Mouse (Mus musculus): ENCODE results near the gene Thtpa. TPM values are rescaled to one million over a fixed set of nuclear protein-coding genes. Genes with fewer than 3 reads are reported as not detected.

Thtpa gene
- total RNA-seq, 2 experiments from 2014 or later: 18.1 to 22.8 TPM

- TF ChIP-seq CTCF (IDR thresholded peaks at IDR 0.05): no peak
- Histone ChIP-seq H3K27ac (peak overlapping the region; percentile 99), H3K4me3 (peak overlapping the region; percentile 69)
- DNase-seq (ENCODE audit: extremely low spot score in 1 of 2, low spot score in 2 of 2): no peak
- intact Hi-C loops (cut with DNase I): loop anchor here (5.0 kb wide), 1 partner anchor 183 kb away; the partner anchor contains the start of gene Slc22a17
Observed at GRCm38 (mm10) chr14:55095263-55095662, 679 bp downstream of the Thtpa start.

DNA sequence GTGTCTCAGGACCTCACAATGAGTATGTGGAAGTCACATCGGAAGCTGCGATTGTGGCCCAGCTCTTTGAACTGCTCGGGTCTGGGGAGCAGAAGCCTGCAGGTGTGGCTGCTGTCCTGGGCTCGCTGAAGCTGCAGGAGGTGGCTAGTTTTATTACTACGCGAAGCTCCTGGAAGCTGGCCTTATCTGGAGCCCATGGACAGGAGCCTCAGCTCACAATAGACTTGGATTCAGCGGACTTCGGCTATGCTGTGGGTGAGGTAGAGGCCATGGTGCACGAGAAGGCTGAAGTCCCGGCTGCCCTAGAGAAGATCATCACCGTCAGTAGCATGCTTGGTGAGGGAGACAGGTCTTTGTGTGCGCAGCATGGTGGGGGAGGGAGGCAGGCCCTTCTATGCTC lies 1.1 kb downstream of the Thtpa start:
- peak overlapping the region; percentile 69 for H3K4me3 ChIP-seq
- TF ChIP-seq CTCF (IDR thresholded peaks at IDR 0.05): no peak
- no peak for DNase-seq (ENCODE audit: extremely low spot score in 1 of 2, low spot score in 2 of 2)
- intact Hi-C loops (cut with DNase I): loop anchor here (5.0 kb wide), 1 partner anchor 183 kb away; the partner anchor contains the start of gene Slc22a17
- H3K27ac ChIP-seq: peak overlapping the region; percentile 26; the same call in 1 of the 2 replicates

DNA sequence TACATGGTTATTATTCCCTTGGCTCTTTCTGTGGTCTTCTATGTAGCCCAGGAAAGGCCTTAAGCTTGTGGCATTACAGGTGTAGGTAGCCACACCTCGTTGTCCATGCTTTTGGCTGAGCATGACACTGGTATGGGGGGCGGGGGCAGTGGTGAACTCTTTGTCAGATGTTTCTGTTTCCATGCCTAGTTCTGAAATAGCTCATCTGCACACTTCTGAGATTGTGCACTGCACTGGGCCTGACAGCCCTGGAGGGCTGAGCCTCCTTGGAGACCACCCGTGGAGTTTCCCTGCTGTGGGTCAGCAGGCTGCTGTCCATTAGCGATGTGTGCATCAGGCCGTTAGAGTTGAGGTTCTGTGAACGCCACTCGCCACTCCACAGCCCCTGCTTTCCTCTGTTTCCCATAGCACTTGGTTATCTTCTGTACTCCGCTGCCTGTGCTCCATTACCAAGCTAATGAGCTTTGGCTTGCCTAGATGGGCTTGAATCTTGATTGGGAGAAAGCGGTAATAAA lies 2.0 kb downstream of the Thtpa start:
- Histone ChIP-seq H3K4me3 (no peak overlapping the region), H3K27ac (0 out of 2 replicates have a peak overlapping the region, but pooled peaks have one; percentile 1)
- no peak for TF ChIP-seq CTCF (IDR thresholded peaks at IDR 0.05)
- intact Hi-C loops (cut with DNase I): loop anchor here (5.0 kb wide), 1 partner anchor 184 kb away; the partner anchor contains the start of gene Slc22a17
- DNase-seq (ENCODE audit: extremely low spot score in 1 of 2, low spot score in 2 of 2): no peak

DNA sequence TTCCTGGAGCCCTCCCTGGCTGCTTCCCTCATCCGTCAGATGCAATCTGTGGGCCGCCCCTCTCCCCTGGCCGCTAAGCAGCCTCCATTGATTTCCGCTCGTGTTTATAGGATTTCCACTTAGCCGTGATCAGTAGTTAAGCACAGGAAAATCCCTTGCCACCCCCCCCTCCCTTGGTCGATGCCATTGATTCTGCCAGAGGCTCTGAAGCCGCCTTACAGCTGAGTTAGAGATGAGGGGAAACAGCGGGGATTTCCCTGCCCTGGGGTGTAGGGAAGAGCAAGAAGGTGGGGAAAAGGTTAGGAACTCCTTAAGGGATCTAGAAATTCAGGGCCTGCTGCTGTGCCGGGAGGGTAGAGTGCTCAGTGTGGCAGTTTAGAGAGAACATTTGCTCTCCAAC lies 3.1 kb downstream of the Thtpa start:
- no peak for DNase-seq (ENCODE audit: extremely low spot score in 1 of 2, low spot score in 2 of 2)
- no peak overlapping the region for H3K27ac ChIP-seq
- H3K4me3 ChIP-seq: no peak overlapping the region
- TF ChIP-seq CTCF (IDR thresholded peaks at IDR 0.05): no peak
- intact Hi-C loops (cut with DNase I): loop anchor here (1.0 to 5.0 kb wide), 2 partner anchors 73 to 185 kb away; partner anchors contain the start of gene Slc22a17

- intact Hi-C loops (cut with DNase I): loop anchor here (1.0 to 5.0 kb wide), 2 partner anchors 74 to 186 kb away; partner anchors contain the start of gene Slc22a17
- TF ChIP-seq CTCF (IDR thresholded peaks at IDR 0.05): peak; percentile 67
- no peak overlapping the region for H3K27ac ChIP-seq
- no peak for DNase-seq (ENCODE audit: extremely low spot score in 1 of 2, low spot score in 2 of 2)
- H3K4me3 ChIP-seq: no peak overlapping the region
Observed at GRCm38 (mm10) chr14:55098067-55098466, 3.5 kb downstream of the Thtpa start.

DNA sequence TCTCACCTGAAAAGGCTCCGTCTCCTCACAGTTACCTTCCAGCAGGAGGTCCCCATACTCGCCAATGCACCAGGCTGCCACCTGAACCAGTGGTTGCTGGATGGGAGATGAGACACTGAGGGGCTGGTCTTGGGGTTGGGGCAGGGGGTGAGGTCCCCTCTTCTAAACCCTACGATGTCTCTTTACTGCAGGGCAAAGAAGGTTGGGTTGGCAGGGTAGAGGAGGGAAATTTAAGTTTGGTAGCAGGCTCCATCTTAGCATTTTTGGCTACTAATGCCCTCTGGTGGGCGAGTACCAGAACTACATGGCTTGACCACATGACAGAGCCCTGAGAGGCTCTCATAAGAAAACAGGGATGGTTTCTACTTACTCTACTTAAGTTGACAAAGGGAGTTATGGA lies 7.0 kb downstream of the Thtpa start:
- intact Hi-C loops (cut with DNase I): loop anchor here (1.0 kb wide), 1 partner anchor 74 kb away; no protein-coding TSS in a partner anchor
- DNase-seq (ENCODE audit: extremely low spot score in 1 of 2, low spot score in 2 of 2): peak in 1 of 2 experiments; percentile 71
- no peak overlapping the region for H3K4me3 ChIP-seq
- TF ChIP-seq CTCF (IDR thresholded peaks at IDR 0.05): peak; percentile 92
- no peak overlapping the region for H3K27ac ChIP-seq

DNA sequence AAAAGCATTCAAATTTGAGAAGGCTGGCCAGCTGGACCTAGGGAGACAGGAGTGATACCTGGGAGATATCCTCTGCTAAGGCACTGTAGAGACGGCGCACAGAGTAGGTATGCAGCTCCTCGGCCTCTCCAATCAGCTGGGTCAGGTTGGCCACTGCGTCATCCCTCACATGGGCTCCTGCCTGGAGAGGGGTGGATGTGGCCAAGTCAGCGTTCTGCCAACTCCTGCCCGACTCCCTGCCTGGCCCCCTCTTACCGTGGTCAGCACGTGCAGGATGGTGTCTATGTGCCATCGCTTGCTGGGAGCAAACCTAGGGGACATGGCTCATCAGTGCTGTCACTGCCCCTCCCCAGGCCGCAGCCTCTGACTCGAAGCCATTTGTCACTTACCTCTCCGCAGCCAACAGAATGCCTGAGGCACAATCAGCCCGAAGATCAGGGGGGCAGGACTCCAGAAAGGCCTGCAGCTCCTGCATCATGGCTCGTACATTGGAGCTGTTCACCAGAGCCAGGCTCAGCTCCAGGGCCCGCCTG lies 7.7 kb downstream of the Thtpa start:
- H3K4me3 ChIP-seq: no peak overlapping the region
- DNase-seq (ENCODE audit: extremely low spot score in 1 of 2, low spot score in 2 of 2): no peak
- no peak overlapping the region for H3K27ac ChIP-seq
- intact Hi-C loops (cut with DNase I): no loop called here
- TF ChIP-seq CTCF (IDR thresholded peaks at IDR 0.05): no peak

DNA sequence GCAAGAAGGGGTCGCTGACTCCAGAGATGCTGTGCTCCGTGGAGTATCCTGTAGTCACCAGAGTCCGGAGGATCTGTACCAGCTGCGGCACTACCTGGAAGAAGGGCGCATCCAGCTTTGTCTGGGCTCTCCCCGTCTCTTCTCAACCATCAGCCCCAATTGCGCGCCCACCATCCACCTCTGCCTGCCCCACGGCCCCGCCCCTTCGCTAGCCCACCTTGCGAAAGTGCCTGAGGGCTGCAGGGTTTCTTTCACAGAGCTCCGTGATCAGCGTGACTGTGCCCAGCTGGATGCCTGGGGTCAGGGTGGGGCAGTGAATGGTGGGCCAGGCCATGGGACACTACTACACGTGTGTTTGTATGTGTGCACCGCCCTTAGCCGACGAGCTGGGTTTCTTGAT lies 9.8 kb downstream of the Thtpa start:
- DNase-seq (ENCODE audit: extremely low spot score in 1 of 2, low spot score in 2 of 2): no peak
- H3K27ac ChIP-seq: no peak overlapping the region
- no peak overlapping the region for H3K4me3 ChIP-seq
- TF ChIP-seq CTCF (IDR thresholded peaks at IDR 0.05): no peak
- intact Hi-C loops (cut with DNase I): no loop called here

DNA sequence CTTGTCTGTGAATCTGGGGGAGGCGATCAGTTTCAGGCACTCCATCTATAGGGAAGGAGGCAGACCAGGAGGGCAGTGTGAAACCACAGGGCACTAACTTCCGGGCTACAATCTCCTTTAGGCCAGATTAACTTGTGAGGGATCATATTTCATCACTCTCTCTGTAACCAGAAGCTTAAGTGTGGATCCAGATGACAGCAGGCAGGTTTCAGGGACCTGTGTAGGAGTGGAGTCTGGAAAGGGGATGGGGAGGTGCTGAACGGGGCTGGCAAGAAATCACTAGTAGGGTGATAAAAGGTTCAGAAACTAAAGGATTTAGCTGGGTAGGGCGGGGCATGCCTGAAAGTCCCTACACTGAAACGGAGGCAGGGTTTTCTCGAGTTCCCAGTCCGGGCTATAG lies 10.8 kb downstream of the Thtpa start:
- intact Hi-C loops (cut with DNase I): no loop called here
- Histone ChIP-seq H3K4me3 (peak overlapping the region; percentile 53), H3K27ac (peak overlapping the region; percentile 89)
- no peak for TF ChIP-seq CTCF (IDR thresholded peaks at IDR 0.05)
- DNase-seq (ENCODE audit: extremely low spot score in 1 of 2, low spot score in 2 of 2): no peak

DNA sequence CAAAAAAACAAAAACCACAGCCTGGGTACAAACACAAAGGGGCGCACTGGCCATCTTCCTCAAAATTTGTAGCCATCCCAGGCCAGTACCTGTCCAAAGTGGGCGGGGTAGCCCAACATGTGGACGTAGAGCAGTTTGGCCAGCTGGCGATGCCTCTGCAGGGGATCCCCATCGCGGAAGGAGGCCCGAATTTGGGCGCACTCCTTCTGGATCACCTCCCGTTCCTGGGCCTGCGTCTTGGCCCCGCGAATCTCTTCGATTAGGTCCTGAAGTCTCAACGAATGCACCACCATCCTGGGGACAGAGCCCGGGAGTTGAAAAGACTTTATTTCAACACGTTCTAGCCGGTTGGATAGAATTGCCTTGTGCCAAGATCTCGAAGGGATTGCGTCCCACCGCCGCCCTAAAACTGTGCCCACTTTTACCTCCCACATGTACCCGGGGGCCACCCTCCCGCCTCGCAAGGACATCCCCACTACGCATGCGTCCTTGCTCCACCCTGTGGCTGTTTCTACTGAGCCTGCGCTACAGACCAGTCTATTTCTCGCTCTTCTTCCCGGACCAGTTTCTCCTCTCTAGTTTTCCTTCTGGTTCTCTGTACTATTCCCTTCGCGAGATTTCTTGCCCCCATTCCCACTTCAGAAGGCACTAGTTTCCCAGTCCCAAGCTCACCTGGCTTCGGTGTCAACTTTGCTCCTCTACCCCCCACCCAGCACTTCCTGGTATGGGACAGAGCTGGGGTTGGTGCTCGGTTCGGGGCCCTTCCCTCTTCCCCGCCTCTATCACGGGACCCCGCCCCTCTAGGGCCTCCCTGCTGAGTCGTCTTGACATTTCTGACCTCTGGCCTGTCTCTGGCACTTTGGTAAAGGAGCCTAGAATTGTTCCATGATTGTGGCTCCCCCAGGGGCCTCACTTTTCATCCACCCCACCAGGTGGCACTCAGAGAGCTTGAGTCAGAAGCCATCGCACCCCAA lies 11.5 kb downstream of the Thtpa start, which contains the start of gene Ap1g2:
Gene Ap1g2 (minus strand): TSS at position 758 of the 974 bp plus-strand sequence.
- peak within 1 kb of the TSS; percentile 53 for H3K4me3 ChIP-seq
- peak; percentile 87 for DNase-seq (ENCODE audit: extremely low spot score in 1 of 2, low spot score in 2 of 2)
- intact Hi-C loops (cut with DNase I): no loop called here
- H3K27ac ChIP-seq: peak within 1 kb of the TSS; percentile 89
- TF ChIP-seq CTCF (IDR thresholded peaks at IDR 0.05): peak; percentile 42

DNA sequence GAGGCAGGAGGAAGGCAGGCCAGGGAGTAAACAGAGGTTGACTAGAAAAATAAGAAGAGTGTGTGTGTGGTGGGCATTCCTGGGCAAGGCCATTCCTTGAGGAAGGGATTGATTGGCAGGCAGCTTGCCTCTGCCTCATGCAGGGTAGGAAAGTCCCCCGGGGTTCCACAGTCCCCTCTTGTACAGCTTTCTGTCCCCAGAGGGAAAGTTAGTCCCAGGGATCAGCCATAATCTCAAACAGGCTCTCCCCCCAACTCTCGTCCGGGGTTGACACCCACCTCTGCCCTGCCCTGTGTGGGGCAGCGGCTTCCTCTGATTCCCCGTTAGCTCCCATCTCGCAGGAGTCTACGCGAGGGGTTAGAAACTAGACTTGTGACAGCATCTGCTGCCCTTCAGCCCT lies 12.4 kb downstream of the Thtpa start:
- intact Hi-C loops (cut with DNase I): no loop called here
- Histone ChIP-seq H3K27ac (peak overlapping the region; percentile 89), H3K4me3 (no peak overlapping the region)
- no peak for DNase-seq (ENCODE audit: extremely low spot score in 1 of 2, low spot score in 2 of 2)
- no peak for TF ChIP-seq CTCF (IDR thresholded peaks at IDR 0.05)

Data from left cerebral cortex, adult 2 months (tissue).